Mouse (Mus musculus) heart, adult 2 months (tissue): Measurements from ENCODE around the gene Glra4. TPM values are rescaled to one million over a fixed set of nuclear protein-coding genes. Genes with fewer than 3 reads are reported as not detected.
A peak's percentile ranks its signal among the peaks of the same experiment; 100 is the strongest.
"Not testable (repeated sequence)": the region's sequence is repeated elsewhere in the genome, so short reads cannot be mapped to it uniquely, and the experiment has no call there.

Source experiments
- DNase-seq, 2 experiments: peaks; one replicate each; pipeline ENCODE4 v3.0.0; 2021
- H3K27ac ChIP-seq: fragments of 200-600 bp; 2 replicates; pipeline ENCODE4 v1.8.1; 2022
- H3K27me3 ChIP-seq: fragments of 200-500 bp; 2 replicates; pipeline ENCODE4 v1.6.1; 2012; ENCODE audit warnings: mild to moderate bottlenecking, low read length, inconsistent platforms, mixed read lengths; ENCODE audit not compliant: control insufficient read depth, insufficient read depth
- H3K36me3 ChIP-seq: fragments of 200-500 bp; 2 replicates; pipeline ENCODE4 v1.6.1; 2012; ENCODE audit warnings: low read length, inconsistent platforms; ENCODE audit not compliant: control insufficient read depth, insufficient read depth
- H3K4me1 ChIP-seq: fragments of 200-500 bp; 2 replicates; pipeline ENCODE4 v1.6.1; 2011; ENCODE audit warnings: low read length; ENCODE audit not compliant: control insufficient read depth, insufficient read depth
- H3K4me3 ChIP-seq: fragments of 200-600 bp; 2 replicates; pipeline ENCODE4 v1.8.1; 2022
- H3K79me2 ChIP-seq: fragments of 200-500 bp; replicated peaks from 2 replicates; pipeline ENCODE4 v1.6.1; 2012; ENCODE audit warnings: mild to moderate bottlenecking, inconsistent platforms, low read length, moderate library complexity, mixed read lengths; ENCODE audit not compliant: control insufficient read depth, insufficient read depth
- H3K9ac ChIP-seq: fragments of 200-500 bp; 2 replicates; pipeline ENCODE4 v1.6.1; 2012; ENCODE audit warnings: low read depth, mild to moderate bottlenecking, control low read depth, inconsistent platforms, low read length, mixed read lengths
- CTCF ChIP-seq: fragments of 200-600 bp; IDR thresholded peaks from 2 replicates; pipeline ENCODE4 v1.8.1; 2022; ENCODE audit warnings: antibody characterized with exemption, mild to moderate bottlenecking, moderate library complexity
- EP300 ChIP-seq: fragments of 200-500 bp; IDR thresholded peaks from 2 replicates; pipeline ENCODE4 v1.6.1; 2011; ENCODE audit warnings: low read depth, low read length, control low read depth; ENCODE audit not compliant: insufficient read depth
- POLR2A ChIP-seq: fragments of 200-500 bp; IDR thresholded peaks from 2 replicates; pipeline ENCODE4 v1.6.1; 2011; ENCODE audit warnings: mild to moderate bottlenecking, low read depth, low read length, control low read depth; ENCODE audit not compliant: insufficient read depth
- WGBS: fragments of 180-500 bp; shearing (Covaris S2); methylation state at CpG from one replicate; pipeline ENCODE4 v1.1.7; 2018; 5-methylcytosine and 5-hydroxymethylcytosine counted together
- intact Hi-C: fragments of 180-260 bp; cut with DNase I; formaldehyde crosslinking; loops from one replicate; pipeline ENCODE4 v1.15.1; 2025
- polyA plus RNA-seq: library from polyadenylated mRNA; depleted of rRNA; stranded (reverse); fragments of >200 nt; gene quantifications from 2 replicates; pipeline ENCODE4 v1.2.3, GENCODE M21; 2012
- total RNA-seq, 2 experiments: library from RNA; stranded (reverse); gene quantifications; 2 replicates each; pipeline ENCODE4 v1.2.3; 2021

Glra4 gene
- total and polyA plus RNA-seq, 3 experiments, result not detected

GRCm38 (mm10) chrX:136741651-136742201 lies 38.2 kb downstream of the Glra4 start:
- H3K79me2 ChIP-seq, result no peaks in the 10 kb centered on the region; the same call in 1 of the 2 replicates
- H3K9ac ChIP-seq, result peak overlapping the region; percentile 77
- peak overlapping the region; percentile 64 for H3K4me3 ChIP-seq
- H3K4me1 ChIP-seq, result peaks cover 2% of the 10 kb centered on the region
- H3K27me3 ChIP-seq, result no peaks in the 10 kb centered on the region
- TF ChIP-seq POLR2A (peak; percentile 53), CTCF (no peak)
- H3K27ac ChIP-seq, result peak overlapping the region; percentile 95
- H3K36me3 ChIP-seq, result peaks cover 7% of the 10 kb centered on the region
- 23% methylated on average over 46 of the region's 46 CpGs for WGBS
- peak; percentile 86 to 88 for DNase-seq
- intact Hi-C loops, result loop anchor here (2.0 to 5.0 kb wide), 3 partner anchors 273 to 401 kb away; partner anchors contain the start of gene Slc25a53

DNA sequence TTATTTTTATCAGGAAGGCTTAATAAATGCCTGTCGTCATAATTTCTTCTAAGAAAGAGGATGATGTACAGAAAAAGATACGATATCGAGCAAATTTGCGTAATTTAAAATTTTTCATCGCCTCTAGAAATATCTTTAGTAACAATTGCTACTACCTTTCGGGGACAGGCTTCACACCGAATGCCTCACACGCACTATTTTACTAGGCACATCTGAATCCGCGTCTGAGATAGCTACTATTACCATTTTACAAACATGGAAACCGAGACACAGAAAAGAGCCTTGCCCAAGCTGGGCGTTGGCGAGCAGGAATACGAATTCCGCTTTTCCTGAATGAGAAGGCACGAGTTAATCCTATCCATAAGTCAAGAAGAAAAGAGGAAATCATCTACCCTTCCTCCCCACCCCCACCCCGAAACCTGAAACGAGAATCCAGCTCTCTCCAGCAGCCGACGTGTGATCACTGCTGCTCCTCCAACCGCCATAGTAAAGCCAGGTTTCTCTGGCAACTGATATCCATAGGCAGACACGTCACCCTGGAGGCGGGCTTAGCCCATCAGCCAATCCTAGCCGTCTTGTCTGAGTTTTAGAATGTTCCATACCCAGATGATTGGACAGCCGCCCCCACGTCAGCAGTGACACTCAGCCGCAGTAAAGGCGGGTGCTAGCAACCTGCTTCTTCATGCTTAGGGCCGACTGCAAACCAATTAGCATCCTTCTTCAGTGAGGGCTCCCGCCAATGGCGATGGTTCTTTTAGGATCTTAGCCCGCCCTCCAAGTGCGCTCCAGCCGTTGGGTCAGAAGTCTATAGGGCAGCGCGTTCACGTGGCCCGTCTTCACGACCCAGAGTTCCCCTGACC lies 38.9 kb downstream of the Glra4 start:
- intact Hi-C loops, result loop anchor here (5.0 kb wide), 2 partner anchors 296 to 401 kb away; partner anchors contain the start of gene Slc25a53
- Histone ChIP-seq H3K27ac (peak overlapping the region; percentile 95), H3K4me1 (peaks cover 2% of the 10 kb centered on the region), H3K79me2 (no peaks in the 10 kb centered on the region; the same call in 1 of the 2 replicates), H3K27me3 (no peaks in the 10 kb centered on the region), H3K9ac (peak overlapping the region; percentile 63), H3K36me3 (peaks cover 7% of the 10 kb centered on the region), H3K4me3 (peak overlapping the region; percentile 56)
- peak; percentile 86 to 95 for DNase-seq
- 0 out of 2 replicates have a peak, but pooled peaks have one; percentile 61 for TF ChIP-seq EP300
- peak; percentile 94 for TF ChIP-seq POLR2A
- TF ChIP-seq CTCF, result no peak
- WGBS, result 25% methylated on average over 39 of the region's 39 CpGs

GRCm38 (mm10) chrX:136740087-136740790 lies 39.7 kb downstream of the Glra4 start:
- WGBS, result 20% methylated on average over 15 of the region's 15 CpGs
- TF ChIP-seq EP300 (no peak), POLR2A (no peak)
- DNase-seq, result no peak
- H3K79me2 ChIP-seq, result no peaks in the 10 kb centered on the region; the same call in 1 of the 2 replicates
- H3K4me3 ChIP-seq, result peak overlapping the region; percentile 56
- intact Hi-C loops, result loop anchor here (5.0 kb wide), 2 partner anchors 297 to 402 kb away; partner anchors contain the start of gene Slc25a53
- peaks cover 2% of the 10 kb centered on the region for H3K4me1 ChIP-seq
- no peaks in the 10 kb centered on the region for H3K27me3 ChIP-seq
- peaks cover 7% of the 10 kb centered on the region for H3K36me3 ChIP-seq
- H3K27ac ChIP-seq, result peak overlapping the region; percentile 80
- no peak overlapping the region for H3K9ac ChIP-seq

DNA sequence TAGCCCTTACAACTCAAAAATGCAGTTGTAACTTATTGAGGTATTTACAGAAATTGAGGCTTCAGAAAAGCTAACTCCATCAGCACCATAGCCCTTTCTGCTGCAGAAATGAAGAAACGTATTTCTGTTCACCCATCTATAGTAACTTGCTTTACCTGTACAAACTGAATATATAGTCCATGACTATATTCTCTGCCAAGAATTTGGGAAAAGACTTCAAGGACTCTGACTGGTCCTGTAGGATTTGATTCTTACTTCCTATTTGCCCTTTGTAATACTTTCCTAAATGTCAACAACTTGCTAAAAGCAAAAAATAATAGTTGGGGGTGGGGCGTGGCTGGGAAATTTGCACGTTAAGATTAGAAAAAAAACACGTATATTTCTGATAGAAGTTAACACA lies 47.9 kb downstream of the Glra4 start:
- Histone ChIP-seq H3K27ac (no peak overlapping the region), H3K4me1 (no peaks in the 10 kb centered on the region), H3K9ac (no peak overlapping the region), H3K79me2 (no peaks in the 10 kb centered on the region), H3K36me3 (no peaks in the 10 kb centered on the region; the same call in 1 of the 2 replicates), H3K27me3 (no peaks in the 10 kb centered on the region), H3K4me3 (no peak overlapping the region)
- no peak for DNase-seq
- 82% methylated on average over 4 of the region's 4 CpGs for WGBS
- TF ChIP-seq POLR2A, result no peak
- TF ChIP-seq CTCF, result no peak
- TF ChIP-seq EP300, result no peak
- intact Hi-C loops, result no loop called here

DNA sequence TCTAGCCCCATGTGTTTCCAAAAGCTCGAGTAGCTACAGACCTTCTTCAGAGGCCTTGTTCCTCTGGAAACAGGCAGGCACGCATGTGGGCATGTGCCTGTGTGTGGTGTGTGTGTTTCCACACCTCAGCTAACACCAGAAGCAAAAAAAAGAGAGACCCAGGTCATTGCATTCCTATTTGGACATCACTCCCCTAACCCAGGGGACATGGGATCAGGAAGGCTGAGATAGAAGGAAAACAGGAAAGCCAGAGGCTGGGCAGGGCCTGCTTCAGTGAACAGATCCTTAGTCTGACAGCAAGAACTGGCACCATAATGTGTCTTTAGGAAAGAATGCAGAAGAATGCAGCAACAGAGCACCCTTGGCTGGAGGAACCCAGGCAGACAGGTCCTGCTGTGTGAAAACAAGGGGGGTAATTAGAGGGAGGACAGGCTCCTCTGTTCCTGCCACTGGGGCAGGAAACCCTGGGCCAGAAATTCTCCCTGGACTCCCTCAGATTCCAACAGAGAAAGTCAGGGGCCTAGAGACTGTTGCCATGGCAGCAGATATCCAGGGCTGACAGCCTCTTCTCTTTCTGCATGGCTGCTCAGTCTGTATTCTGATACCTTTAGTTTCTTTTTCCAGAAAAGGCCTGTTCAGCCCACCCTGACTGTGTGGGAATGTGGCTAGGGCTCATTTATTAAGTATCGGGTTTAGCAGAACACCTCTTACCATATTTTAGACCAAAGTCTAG lies 65.0 kb downstream of the Glra4 start:
- not testable (repeated sequence) for DNase-seq, H3K27me3 ChIP-seq, H3K27ac ChIP-seq

More for the DNA sequence above, 65.0 kb downstream of the Glra4 start:
- H3K36me3 ChIP-seq, H3K4me1 ChIP-seq, H3K4me3 ChIP-seq, intact Hi-C loops, H3K9ac ChIP-seq, H3K79me2 ChIP-seq: not testable (repeated sequence)
- 69% methylated on average over 3 of the region's 3 CpGs for WGBS
